Mouse (Mus musculus): ENCODE data around the gene Elavl3. TPM values are rescaled to one million over a fixed set of nuclear protein-coding genes. Genes with fewer than 3 reads are reported as not detected.

Gene Elavl3
- total RNA-seq, 1 experiment from 2014 or later, result 2.9 TPM

Other genes starting within 250 kb of the Elavl3 start
- gene Angptl8, start 216.5 kb downstream of the Elavl3 start, total RNA-seq (2021), result 4.5 and 17.1 TPM in 2 replicates
- 45.6 and 46.0 TPM in 2 replicates for gene Dock6, start 199.4 kb downstream of the Elavl3 start, total RNA-seq (2021)
- 36.3 and 71.9 TPM in 2 replicates for gene Rab3d, start 133.8 kb downstream of the Elavl3 start, total RNA-seq (2021)
- 13.6 and 19.1 TPM in 2 replicates for gene Ccdc159, start 124.6 kb downstream of the Elavl3 start, total RNA-seq (2021)
- 471 and 609 TPM in 2 replicates for gene Tmem205, start 124.5 kb downstream of the Elavl3 start, total RNA-seq (2021)
- 35.6 and 40.5 TPM in 2 replicates for gene Plppr2, start 115.0 kb downstream of the Elavl3 start, total RNA-seq (2021)
- 14.0 and 19.4 TPM in 2 replicates for gene Swsap1, start 96.3 kb downstream of the Elavl3 start, total RNA-seq (2021)
- 1.6 and 1.8 TPM in 2 replicates for gene Epor, start 88.5 kb downstream of the Elavl3 start, total RNA-seq (2021)
- 33.9 and 66.9 TPM in 2 replicates for gene Rgl3, start 62.6 kb downstream of the Elavl3 start, total RNA-seq (2021)
- 1.3 and 3.7 TPM in 2 replicates for gene Ccdc151, start 49.4 kb downstream of the Elavl3 start, total RNA-seq (2021)
- 161 and 164 TPM in 2 replicates for gene Prkcsh, start 49.2 kb downstream of the Elavl3 start, total RNA-seq (2021)
- gene Gm49318, start 19.2 kb upstream of the Elavl3 start, total RNA-seq (2021), result not detected in 2 replicates
- 9.4 and 12.4 TPM in 2 replicates for gene Zfp653, start 19.4 kb upstream of the Elavl3 start, total RNA-seq (2021)
- 45.7 and 60.4 TPM in 2 replicates for gene Ecsit, start 33.4 kb upstream of the Elavl3 start, total RNA-seq (2021)
- gene Cnn1, start 47.2 kb upstream of the Elavl3 start, total RNA-seq (2021), result 0.46 and 0.76 TPM in 2 replicates
- gene Elof1, start 65.1 kb upstream of the Elavl3 start, total RNA-seq (2021), result 75.1 and 75.8 TPM in 2 replicates
- 19.0 and 25.4 TPM in 2 replicates for gene Acp5, start 83.7 kb upstream of the Elavl3 start, total RNA-seq (2021)
- gene Pigyl, start 104.8 kb upstream of the Elavl3 start, total RNA-seq (2021), result 52.5 and 64.8 TPM in 2 replicates
- 2.4 and 3.2 TPM in 2 replicates for gene Zfp872, start 136.1 kb upstream of the Elavl3 start, total RNA-seq (2021)
- 46.4 and 52.1 TPM in 2 replicates for gene Zfp809, start 173.7 kb upstream of the Elavl3 start, total RNA-seq (2021)
- gene Zfp599, start 207.9 kb upstream of the Elavl3 start, total RNA-seq (2021), result 0.82 and 1.1 TPM in 2 replicates

Measured in adrenal gland, postnatal 25 days (tissue).